Mouse (Mus musculus) erythroblast, adult 5-6 weeks (primary cell): ENCODE data around the gene Mctp2. TPM values are rescaled to one million over a fixed set of nuclear protein-coding genes. Genes with fewer than 3 reads are reported as not detected.

ENCODE experiments used
- ATAC-seq: replicated peaks from 2 replicates; pipeline ENCODE4 v1.8.0; 2016; ENCODE audit warnings: moderate number of reproducible peaks, mild to moderate bottlenecking, moderate TSS enrichment, inconsistent platforms; ENCODE audit not compliant: poor library complexity, low FRiP score, severe bottlenecking
- total RNA-seq, 2 experiments: library from RNA; stranded (forward) in 1 of 2; stranded (reverse) in 1 of 2; fragments of 150-400 nt in 1 of 2; fragments of 200-764, 138-1000 nt in 1 of 2; gene quantifications; 2 replicates each; pipeline versions ENCODE4 v1.2.3 to v1.2.4; 2015 to 2017; ENCODE audit warnings: low replicate concordance in 2 of 2

Mctp2 gene
- total RNA-seq, 2 experiments from 2014 or later, result 3.2 to 5.6 TPM

DNA sequence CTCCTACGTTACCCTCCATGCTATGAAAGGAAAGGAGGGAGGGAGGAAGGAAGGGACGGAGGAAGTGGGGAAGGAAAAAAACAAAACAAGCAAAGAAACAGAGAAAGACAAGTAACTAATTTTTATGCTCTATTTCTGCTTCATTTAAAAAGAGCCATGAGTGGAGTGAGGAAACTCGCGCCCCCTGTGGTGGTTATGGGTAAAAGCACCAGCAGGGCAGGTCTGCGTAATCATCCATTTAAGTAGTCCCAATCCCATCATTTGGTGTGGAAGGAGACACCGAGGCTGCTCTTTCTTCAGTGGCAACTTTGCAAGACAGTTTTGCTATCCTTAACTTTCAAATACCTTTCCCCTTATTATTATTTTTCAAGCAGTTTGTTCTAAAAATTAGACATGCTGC is 202.2 kb downstream of the Mctp2 start:
- ATAC-seq, result no peak

DNA sequence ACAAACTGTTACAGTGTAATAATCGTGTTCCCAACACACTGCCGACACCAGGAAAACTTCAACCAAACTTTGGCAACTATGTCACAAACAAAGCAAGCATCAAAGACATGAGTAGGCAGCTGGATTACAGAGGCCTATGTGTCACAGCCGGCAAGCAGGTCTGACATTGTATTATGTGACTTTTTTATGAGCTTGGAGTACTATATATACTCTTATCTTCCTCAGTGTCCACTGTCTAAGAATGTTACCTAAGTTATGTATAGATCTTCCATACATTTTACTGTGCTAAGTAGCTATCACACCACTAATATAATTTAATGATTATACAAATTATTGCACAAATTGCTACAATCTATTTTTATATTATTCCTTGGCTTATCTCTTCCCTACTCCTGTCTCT is 202.8 kb downstream of the Mctp2 start:
- no peak for ATAC-seq

DNA sequence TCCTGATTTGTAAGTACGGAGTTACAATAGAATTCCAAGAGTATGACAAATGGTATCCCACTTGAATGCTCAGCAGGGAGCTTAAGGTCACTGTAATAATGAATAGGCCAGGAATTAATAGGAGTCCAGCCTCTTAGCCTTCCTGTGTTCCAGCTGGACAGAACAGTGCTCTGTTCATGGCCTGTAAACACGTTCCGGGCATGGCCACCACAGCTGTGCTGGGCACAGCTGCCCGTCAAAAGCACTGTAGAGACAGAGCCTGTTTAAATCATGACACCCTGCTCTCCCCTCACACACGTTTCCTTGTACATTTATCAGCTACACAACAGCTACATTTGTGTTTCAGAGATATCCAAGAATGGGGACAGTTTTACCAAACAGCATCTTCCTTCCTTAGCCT is 205.7 kb downstream of the Mctp2 start:
- ATAC-seq, result no peak

DNA sequence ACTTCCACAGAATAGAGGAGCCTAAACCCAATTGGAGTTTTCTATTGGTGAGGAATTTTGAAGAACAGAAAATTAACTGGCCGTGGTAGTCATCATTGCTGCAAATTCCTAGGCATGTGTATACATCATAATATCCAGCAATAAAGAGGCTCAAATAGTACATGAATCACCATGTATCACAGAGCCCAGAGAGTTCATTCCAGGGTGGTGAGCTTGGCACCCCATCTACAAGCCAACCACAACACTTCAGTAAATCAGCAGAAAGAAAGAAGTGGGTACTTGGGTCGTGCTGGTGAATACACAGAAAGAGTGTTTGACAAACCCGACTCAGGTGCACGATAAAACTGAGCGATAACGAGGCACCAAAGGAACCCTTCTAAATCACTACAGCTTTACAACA is 207.8 kb downstream of the Mctp2 start:
- ATAC-seq, result no peak

DNA sequence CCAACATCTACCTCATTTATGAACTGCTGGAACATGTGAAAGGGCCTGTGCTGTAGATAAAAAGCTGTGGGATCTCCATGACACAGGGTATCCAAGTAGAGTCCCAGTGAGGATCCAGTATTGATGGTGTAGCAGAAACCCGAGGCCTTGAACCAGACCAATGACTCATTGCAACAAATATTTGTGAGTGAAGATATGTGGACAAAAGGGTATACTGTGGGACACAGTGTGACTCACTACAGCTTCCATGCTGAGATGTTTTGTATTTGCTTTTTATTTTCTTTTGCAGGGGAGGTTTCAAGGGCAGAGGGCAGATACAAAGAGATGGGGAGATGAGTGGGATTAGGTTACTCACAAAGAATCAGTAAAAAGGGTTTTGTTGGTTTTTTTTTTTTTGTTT is 209.4 kb downstream of the Mctp2 start:
- no peak for ATAC-seq

DNA sequence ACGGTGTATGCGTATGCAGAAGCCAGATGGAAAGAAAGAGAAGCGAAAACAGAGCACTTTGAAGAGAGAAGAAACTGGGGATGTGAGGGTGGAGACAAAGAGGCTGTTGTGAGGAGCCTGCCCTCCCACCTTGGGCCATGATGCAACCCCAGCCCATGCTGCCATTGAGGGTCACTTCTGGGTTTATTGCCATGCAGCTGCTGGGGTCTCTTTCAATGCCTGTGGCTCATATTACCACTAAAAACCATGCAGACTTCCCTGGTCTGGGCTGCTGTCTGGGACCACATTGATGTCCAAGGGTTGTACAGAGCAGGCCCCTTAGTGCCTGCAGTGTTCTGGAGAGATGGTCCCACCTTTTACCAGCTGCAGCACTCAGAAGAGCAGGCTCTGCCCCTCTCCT is 210.0 kb downstream of the Mctp2 start:
- ATAC-seq, result no peak

DNA sequence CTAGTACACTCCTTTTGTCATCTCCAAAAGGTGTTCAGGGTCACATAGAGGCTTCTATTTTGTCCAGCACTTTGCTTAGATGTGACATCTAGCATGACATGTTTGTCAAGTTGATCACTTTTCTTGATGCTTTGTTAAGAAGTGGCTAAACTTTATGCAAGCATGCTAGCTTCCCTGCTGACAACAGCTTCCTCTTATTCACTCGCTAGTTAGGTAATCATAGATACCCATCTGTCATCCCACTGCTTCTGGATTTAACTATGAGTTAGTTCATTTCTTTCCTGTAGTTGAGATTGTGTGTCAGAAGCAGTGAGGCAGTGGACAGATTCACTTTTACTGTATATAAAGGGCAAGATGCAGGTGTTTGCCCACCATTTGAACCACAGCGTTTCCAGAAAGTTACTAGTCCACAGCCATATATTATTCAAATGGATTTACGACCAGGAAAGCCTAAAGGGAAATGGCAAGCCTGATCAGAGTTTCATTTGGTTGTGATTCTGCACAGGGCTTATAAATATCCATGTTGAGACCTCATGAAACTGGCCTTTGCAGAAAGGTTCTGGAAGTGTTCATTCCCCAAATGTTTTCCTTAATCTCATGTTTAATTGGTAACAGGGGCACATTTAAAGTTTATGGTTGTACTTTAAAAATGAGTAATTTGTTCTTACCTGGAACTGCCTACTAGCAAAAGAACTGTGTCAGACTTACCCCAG is 216.8 kb downstream of the Mctp2 start:
- ATAC-seq, result no peak

DNA sequence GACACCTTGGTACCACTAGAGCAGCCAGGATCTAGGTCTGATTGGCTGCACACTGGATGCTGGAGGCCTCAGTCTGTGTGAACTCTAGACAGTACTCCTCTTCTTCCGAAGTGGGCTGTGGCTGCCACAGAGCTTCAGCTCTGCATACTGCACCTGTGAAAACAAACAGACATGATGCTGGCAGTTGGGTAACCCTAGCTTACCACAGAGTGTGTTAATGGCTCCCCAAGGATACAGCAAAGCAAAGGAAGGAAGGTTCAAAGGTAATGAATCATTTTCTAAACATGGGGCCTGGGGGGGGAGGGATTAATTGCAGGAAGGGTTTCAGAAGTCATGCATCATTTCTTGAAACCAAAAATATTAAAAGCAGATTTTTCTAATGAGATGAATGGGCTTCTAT is 225.7 kb downstream of the Mctp2 start:
- no peak for ATAC-seq

DNA sequence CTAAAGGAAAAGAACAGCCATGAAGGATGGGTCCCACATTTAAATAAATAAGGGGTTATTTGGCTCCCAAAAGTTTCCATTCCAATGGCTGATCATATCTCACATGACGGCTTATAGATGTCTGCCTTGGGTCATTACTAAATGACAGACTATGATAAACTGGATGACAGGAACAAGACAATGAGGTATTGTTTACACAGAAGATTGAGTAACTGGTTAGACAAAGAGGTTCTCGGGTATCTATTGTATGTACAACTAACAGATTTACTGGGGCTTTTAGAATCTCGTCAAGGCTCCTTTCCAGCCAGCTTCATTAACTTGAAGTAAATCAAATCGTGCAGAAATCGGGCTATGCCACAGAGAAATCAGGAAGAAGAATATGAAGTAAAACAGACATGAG is 227.5 kb downstream of the Mctp2 start:
- ATAC-seq, result no peak

DNA sequence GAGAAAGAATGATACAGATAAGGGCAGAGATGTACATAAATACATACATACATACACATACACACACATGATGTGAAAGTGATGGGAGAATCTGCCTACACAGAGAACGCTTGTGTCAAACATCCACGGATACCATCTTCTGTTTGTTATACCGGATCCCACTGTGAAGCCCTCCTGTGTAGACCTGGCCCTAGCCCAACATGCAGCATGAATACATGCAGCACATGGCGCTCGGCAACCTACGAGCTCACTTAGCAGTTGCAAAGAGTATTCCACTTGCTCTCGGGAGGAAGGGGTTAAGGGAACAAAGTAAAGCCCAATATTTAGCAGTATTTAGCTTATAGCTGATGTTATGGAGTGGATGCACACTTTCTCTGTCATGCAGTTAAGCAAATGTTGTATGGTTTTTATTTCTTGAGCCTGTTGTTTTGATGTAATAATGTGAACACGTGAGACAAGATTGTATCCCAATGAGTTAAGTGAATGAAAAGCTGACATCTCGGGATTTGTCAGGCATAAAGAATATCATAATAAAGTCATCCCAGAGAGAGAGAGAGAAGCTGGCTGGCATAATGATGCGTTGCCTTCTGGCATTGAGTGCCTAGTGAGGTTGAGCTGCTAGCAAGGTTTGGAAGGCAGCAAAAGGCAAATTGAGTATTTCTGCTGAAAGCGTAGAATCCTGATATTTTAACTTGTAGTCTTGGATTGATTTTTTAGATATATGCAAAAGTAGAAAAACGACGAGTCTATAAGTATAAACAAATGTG is 234.8 kb downstream of the Mctp2 start:
- ATAC-seq, result no peak

DNA sequence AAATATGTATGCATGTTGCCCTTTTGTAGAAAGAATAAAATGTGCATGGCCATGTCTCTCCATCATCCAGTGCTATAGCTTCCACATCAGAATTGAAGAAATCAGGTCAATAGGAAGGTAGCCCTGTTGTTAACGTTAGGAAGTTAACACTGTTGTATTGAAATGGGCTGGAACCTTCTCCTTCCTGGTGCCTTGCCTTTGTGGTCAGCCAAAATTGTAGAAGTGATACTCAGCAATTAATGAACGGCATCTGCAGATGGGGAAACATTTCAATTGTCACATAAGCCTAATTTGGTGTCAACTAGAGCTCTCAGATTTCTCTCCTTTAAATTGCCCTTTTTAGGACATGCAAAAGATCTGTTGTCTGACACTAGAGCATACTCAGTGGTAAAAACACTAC is 238.0 kb downstream of the Mctp2 start:
- no peak for ATAC-seq

DNA sequence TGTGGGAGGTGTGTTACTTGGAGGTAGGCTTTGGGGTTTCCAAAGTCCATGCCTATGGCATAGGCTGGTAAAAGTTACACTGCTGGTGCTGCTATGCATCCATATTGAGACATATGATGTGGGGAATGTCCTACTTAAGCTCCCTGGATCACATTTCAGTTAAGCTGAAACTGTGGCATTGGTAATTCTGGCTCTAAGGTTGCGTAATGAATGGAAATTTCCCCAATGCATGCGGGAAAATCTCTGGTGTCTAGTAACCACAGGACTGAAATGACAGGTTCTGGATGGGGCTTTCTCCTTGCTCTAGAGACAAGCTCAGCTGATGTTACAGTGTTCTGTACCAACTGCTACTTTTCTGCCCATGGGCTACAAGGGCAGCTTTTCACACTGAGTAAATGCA is 240.1 kb downstream of the Mctp2 start:
- ATAC-seq, result no peak

DNA sequence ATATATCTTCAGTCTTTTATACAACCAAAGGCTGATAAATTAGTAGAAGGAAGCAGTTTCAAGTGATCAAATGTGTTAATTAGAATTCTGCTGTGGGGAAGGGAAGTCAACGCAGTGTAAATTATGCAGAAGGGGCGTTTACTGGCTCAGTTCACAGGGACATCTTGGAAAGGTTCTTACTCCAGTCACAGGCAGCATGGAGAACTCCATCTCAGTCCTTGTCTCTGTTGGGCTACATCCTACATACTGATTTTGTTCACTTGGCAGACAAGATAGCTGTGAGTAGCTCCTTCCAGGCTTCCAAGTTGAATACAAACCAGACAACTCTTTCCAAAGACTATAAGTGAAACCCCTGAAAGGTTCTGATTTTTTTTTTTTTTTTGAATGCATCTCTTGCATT is 254.6 kb downstream of the Mctp2 start:
- no peak for ATAC-seq

DNA sequence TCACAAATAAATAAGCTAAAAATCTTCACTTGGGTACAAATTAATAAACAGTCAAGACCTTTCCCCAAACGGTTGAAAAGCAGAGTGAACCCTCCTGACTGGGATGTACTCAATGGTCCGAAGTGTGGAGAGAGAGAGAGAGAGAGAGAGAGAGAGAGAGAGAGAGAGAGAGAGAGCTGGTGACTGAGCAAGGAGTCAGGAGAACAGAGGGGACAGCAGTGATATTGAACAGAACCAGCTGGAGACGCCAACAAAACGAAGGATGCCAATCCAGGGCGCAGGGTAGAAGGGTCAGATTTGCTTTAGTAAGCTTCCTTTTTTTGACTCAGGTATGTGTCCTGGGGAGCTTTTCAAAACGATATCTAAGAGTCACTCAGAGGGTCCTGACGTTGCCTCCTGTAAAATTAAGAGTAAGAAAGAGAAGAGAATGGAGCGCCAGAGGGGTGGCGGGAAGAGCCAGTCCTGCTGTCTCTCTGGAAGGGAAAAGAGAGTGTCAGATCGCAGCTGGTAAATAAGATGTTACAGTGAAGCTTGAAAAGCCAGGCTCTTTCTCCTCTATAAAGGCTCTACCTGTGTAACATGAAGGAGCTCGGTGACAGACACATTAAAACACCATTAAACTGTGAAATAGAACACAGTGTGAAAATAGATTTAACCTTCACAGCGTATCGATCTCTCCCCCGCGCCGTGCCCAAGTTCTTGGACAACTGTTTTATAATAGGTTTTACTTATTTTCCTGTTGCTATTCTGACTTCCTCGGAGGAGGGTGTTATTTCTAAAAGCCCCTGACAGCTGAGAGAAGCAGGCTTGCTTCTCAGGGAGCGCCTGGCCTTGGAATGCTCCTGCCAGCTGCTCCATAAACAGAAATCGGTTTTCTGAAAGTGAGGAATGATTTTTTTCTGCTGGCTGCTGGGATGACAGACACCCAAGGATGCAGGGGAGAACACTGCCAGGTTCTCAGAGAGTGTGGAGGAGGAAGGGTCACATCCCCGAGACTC is 258.5 kb downstream of the Mctp2 start:
- ATAC-seq, result no peak
